Comparison of ENCODE assay signal across 16 mouse cellular contexts in the genomic region with DNA sequence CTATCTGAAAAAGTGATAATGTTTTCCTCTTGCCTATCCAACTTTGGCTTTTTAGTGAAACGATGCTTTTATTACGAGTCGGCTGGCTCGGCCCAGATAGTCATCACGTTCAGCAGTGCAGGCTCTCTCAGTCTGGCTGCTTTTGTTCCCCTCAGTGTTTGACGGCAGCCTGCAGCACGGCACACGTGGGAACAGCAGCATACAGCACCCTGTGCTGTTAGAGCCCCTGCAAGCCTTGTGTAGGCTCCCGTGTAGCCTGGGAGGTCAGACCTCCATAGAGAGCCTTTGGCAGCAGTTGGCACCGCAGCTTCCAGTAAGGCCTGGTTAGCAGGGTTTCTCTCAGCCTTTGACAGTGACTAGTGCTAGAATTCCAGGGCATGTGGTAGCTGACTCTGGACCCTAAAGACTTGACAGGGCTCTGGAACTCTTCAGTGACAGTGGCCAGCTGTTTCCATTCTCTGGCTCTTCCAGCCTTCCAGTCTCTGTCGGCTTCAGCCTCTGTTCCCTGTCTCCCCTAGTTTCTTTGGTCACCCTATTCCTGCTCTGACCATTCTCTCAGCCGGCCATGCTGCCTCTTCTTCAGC. TPM values are rescaled to one million over a fixed set of nuclear protein-coding genes. Genes with fewer than 3 reads are reported as not detected.
A peak's percentile ranks its signal among the peaks of the same experiment; 100 is the strongest.
DNase-seq lines count a peak whose midpoint lies in the region; ATAC-seq and TF ChIP-seq lines count a peak whose summit lies in the region.
"Had no signal": no experiment of that assay in that cellular context is flagged by ENCODE, and none has a peak within 500 bp of the region (broad histone marks: within the 10 kb centered on the region; RNA-seq: fewer than 3 reads in every experiment).

No protein-coding gene starts in this region.

- TF ChIP-seq CTCF in heart, postnatal 0 days (IDR thresholded peaks at IDR 0.05; ENCODE audit: low read depth), result no peak

- H3K27me3 ChIP-seq in hindbrain, embryonic 10.5 days (ENCODE audit: insufficient read depth, poor library complexity, severe bottlenecking), result no peaks in the 10 kb centered on the region
- H3K27me3 ChIP-seq in hindbrain, embryonic 11.5 days (ENCODE audit: control insufficient read depth, insufficient read depth, low read length), result no peaks in the 10 kb centered on the region
- no peaks in the 10 kb centered on the region for H3K27me3 ChIP-seq in heart, postnatal 0 days (ENCODE audit: control insufficient read depth, insufficient read depth, low read length)
- H3K27me3 ChIP-seq in stomach, embryonic 15.5 days (replicated peaks), result no peaks in the 10 kb centered on the region
- no peaks in the 10 kb centered on the region for H3K27me3 ChIP-seq in midbrain, embryonic 14.5 days (ENCODE audit: control insufficient read depth, insufficient read depth, low read length)
- no peaks in the 10 kb centered on the region for H3K27me3 ChIP-seq in midbrain, embryonic 11.5 days (ENCODE audit: control insufficient read depth, insufficient read depth, low read length)
- H3K27me3 ChIP-seq: embryonic facial prominence, embryonic 12.5 days; liver, embryonic 12.5 days; Patski had no signal

- WGBS in hindbrain, embryonic 10.5 days, result 84% methylated on average over 12 of the region's 12 CpGs
- WGBS in hindbrain, embryonic 11.5 days, result 87% methylated on average over 12 of the region's 12 CpGs
- 38% methylated on average over 12 of the region's 12 CpGs for WGBS in heart, postnatal 0 days
- 47% methylated on average over 12 of the region's 12 CpGs for WGBS in stomach, embryonic 15.5 days
- 80% methylated on average over 12 of the region's 12 CpGs for WGBS in midbrain, embryonic 14.5 days
- WGBS in midbrain, embryonic 11.5 days, result 84% methylated on average over 12 of the region's 12 CpGs

- no peak overlapping the region for H3K4me2 ChIP-seq in hindbrain, embryonic 11.5 days (replicated peaks; ENCODE audit: low read depth, low read length)
- H3K4me2 ChIP-seq in heart, postnatal 0 days (ENCODE audit: low read depth, low read length), result no peak overlapping the region
- H3K4me2 ChIP-seq in stomach, embryonic 15.5 days, result no peak overlapping the region
- no peak overlapping the region for H3K4me2 ChIP-seq in midbrain, embryonic 14.5 days (ENCODE audit: low read length)
- no peak overlapping the region for H3K4me2 ChIP-seq in midbrain, embryonic 11.5 days
- H3K4me2 ChIP-seq: embryonic facial prominence, embryonic 12.5 days; liver, embryonic 12.5 days had no signal

- H3K9ac ChIP-seq in hindbrain, embryonic 11.5 days (ENCODE audit: low read depth, low read length), result no peak overlapping the region
- no peak overlapping the region for H3K9ac ChIP-seq in heart, postnatal 0 days (replicated peaks; ENCODE audit: low read depth, low read length)
- H3K9ac ChIP-seq in stomach, embryonic 15.5 days, result no peak overlapping the region
- no peak overlapping the region for H3K9ac ChIP-seq in midbrain, embryonic 14.5 days (replicated peaks; ENCODE audit: low read length)
- H3K9ac ChIP-seq in midbrain, embryonic 11.5 days (ENCODE audit: low read length), result no peak overlapping the region
- H3K9ac ChIP-seq: embryonic facial prominence, embryonic 12.5 days; liver, embryonic 12.5 days had no signal

- ATAC-seq in hindbrain, embryonic 11.5 days (ENCODE audit: low FRiP score), result no peak
- peak; percentile 29 for ATAC-seq in heart, postnatal 0 days (ENCODE audit: insufficient read depth, low read depth)
- no peak; the same call in 1 of the 2 replicates for ATAC-seq in stomach, embryonic 15.5 days (ENCODE audit: insufficient read depth, low FRiP score, low read depth)
- no peak for ATAC-seq in midbrain, embryonic 14.5 days (ENCODE audit: low FRiP score, low TSS enrichment)
- no peak for ATAC-seq in midbrain, embryonic 11.5 days (ENCODE audit: low FRiP score)
- ATAC-seq: hindbrain, postnatal 0 days; liver, embryonic 12.5 days; midbrain, embryonic 16.5 days; Patski had no signal

- no peak for DNase-seq in hindbrain, embryonic 10.5 days (ENCODE audit: low spot score)
- no peak for DNase-seq in hindbrain, embryonic 11.5 days (ENCODE audit: low spot score)
- no peak for DNase-seq in heart, postnatal 0 days (ENCODE audit: low spot score)
- DNase-seq in kidney, postnatal 10 days, result peak; percentile 76
- DNase-seq in midbrain, embryonic 14.5 days, result no peak
- no peak for DNase-seq in gastrocnemius, postnatal 36 days
- no peak for DNase-seq in midbrain, embryonic 11.5 days (ENCODE audit: low spot score, missing footprints)
- DNase-seq: adrenal gland, postnatal 14 days; cerebellum, adult 11-12 months had no signal

- no peaks in the 10 kb centered on the region for H3K9me3 ChIP-seq in hindbrain, embryonic 10.5 days
- H3K9me3 ChIP-seq in hindbrain, embryonic 11.5 days (ENCODE audit: control insufficient read depth, low read length), result no peaks in the 10 kb centered on the region
- no peaks in the 10 kb centered on the region for H3K9me3 ChIP-seq in heart, postnatal 0 days (replicated peaks; ENCODE audit: control insufficient read depth, low read length)
- H3K9me3 ChIP-seq in stomach, embryonic 15.5 days, result no peaks in the 10 kb centered on the region
- no peaks in the 10 kb centered on the region for H3K9me3 ChIP-seq in midbrain, embryonic 14.5 days (ENCODE audit: control insufficient read depth, low read length)
- H3K9me3 ChIP-seq in midbrain, embryonic 11.5 days (ENCODE audit: control insufficient read depth, low read length), result no peaks in the 10 kb centered on the region
- H3K9me3 ChIP-seq: embryonic facial prominence, embryonic 12.5 days; liver, embryonic 12.5 days had no signal

- H3K27ac ChIP-seq in hindbrain, embryonic 10.5 days, result peak overlapping the region; percentile 45; the same call in 1 of the 2 replicates
- no peak overlapping the region for H3K27ac ChIP-seq in hindbrain, embryonic 11.5 days (ENCODE audit: low read depth, low read length)
- H3K27ac ChIP-seq in heart, postnatal 0 days (ENCODE audit: low read depth), result no peak overlapping the region
- peak overlapping the region; percentile 50; the same call in 1 of the 2 replicates for H3K27ac ChIP-seq in stomach, embryonic 15.5 days
- H3K27ac ChIP-seq in midbrain, embryonic 14.5 days (replicated peaks; ENCODE audit: low read depth, low read length), result no peak overlapping the region
- H3K27ac ChIP-seq in midbrain, embryonic 11.5 days (ENCODE audit: low read depth, low read length), result no peak overlapping the region
- H3K27ac ChIP-seq: embryonic facial prominence, embryonic 12.5 days; hindbrain, postnatal 0 days; liver, embryonic 12.5 days had no signal

- H3K4me1 ChIP-seq in hindbrain, embryonic 10.5 days (replicated peaks), result peaks cover 15% of the 10 kb centered on the region
- no peaks in the 10 kb centered on the region for H3K4me1 ChIP-seq in hindbrain, embryonic 11.5 days (replicated peaks; ENCODE audit: control insufficient read depth, insufficient read depth, low read length)
- H3K4me1 ChIP-seq in heart, postnatal 0 days (ENCODE audit: control insufficient read depth, insufficient read depth), result peaks cover 8% of the 10 kb centered on the region
- H3K4me1 ChIP-seq in stomach, embryonic 15.5 days, result 0 out of 2 replicates have a peak, but pooled peaks cover 4% of the 10 kb centered on the region
- H3K4me1 ChIP-seq in midbrain, embryonic 14.5 days (ENCODE audit: control insufficient read depth, insufficient read depth, low read length), result 0 out of 2 replicates have a peak, but pooled peaks cover 2% of the 10 kb centered on the region
- peaks cover 2% of the 10 kb centered on the region; the same call in 1 of the 2 replicates for H3K4me1 ChIP-seq in midbrain, embryonic 11.5 days (ENCODE audit: control insufficient read depth, insufficient read depth, low read length)
- H3K4me1 ChIP-seq: embryonic facial prominence, embryonic 12.5 days; liver, embryonic 12.5 days had no signal

- H3K4me3 ChIP-seq in hindbrain, embryonic 10.5 days, result no peak overlapping the region
- H3K4me3 ChIP-seq in hindbrain, embryonic 11.5 days (ENCODE audit: low read depth, low read length), result no peak overlapping the region
- H3K4me3 ChIP-seq in heart, postnatal 0 days (ENCODE audit: low read depth, low read length), result no peak overlapping the region
- no peak overlapping the region for H3K4me3 ChIP-seq in stomach, embryonic 15.5 days (replicated peaks)
- no peak overlapping the region for H3K4me3 ChIP-seq in midbrain, embryonic 14.5 days (replicated peaks; ENCODE audit: low read depth, low read length)
- H3K4me3 ChIP-seq in midbrain, embryonic 11.5 days (ENCODE audit: low read depth, low read length), result no peak overlapping the region
- H3K4me3 ChIP-seq: embryonic facial prominence, embryonic 12.5 days; liver, embryonic 12.5 days had no signal

- intact Hi-C loops in gastrocnemius, postnatal 36 days (cut with DNase I), result no loop called here

- H3K36me3 ChIP-seq in hindbrain, embryonic 10.5 days, result no peaks in the 10 kb centered on the region
- no peaks in the 10 kb centered on the region for H3K36me3 ChIP-seq in hindbrain, embryonic 11.5 days (ENCODE audit: control insufficient read depth, insufficient read depth, low read length)
- H3K36me3 ChIP-seq in heart, postnatal 0 days (replicated peaks; ENCODE audit: control insufficient read depth, insufficient read depth, low read length), result no peaks in the 10 kb centered on the region
- H3K36me3 ChIP-seq in stomach, embryonic 15.5 days, result no peaks in the 10 kb centered on the region
- no peaks in the 10 kb centered on the region for H3K36me3 ChIP-seq in midbrain, embryonic 14.5 days (ENCODE audit: control insufficient read depth, insufficient read depth, low read length)
- H3K36me3 ChIP-seq in midbrain, embryonic 11.5 days (ENCODE audit: control insufficient read depth, insufficient read depth, low read length), result no peaks in the 10 kb centered on the region
- H3K36me3 ChIP-seq: embryonic facial prominence, embryonic 12.5 days; liver, embryonic 12.5 days had no signal

- TF ChIP-seq EP300 in heart, postnatal 0 days (IDR thresholded peaks at IDR 0.05; ENCODE audit: low read depth), result no peak

RNA-seq across cellular contexts. Expression of a gene that starts 15.1 kb away (rescaled TPM):
- polyA plus RNA-seq in hindbrain, embryonic 10.5 days (2016; fragmentation: Nextera tagmentation; extraction: Ambion mirVana), result 1.0 and 1.5 TPM in 2 replicates
- 0.63 and 1.9 TPM in 2 replicates for polyA plus RNA-seq in hindbrain, embryonic 11.5 days (2014; fragmentation: Nextera tagmentation; extraction: Ambion mirVana)
- total RNA-seq in heart, postnatal 0 days (2014; rRNA removed; ENCODE audit: low replicate concordance), result 2.6 TPM in 1 of 2 replicates, not detected in the other
- polyA plus RNA-seq in heart, postnatal 0 days (2015; fragmentation: Nextera tagmentation; extraction: Ambion mirVana), result 0.19 and 0.34 TPM in 2 replicates
- 0.30 and 0.70 TPM in 2 replicates for polyA plus RNA-seq in stomach, embryonic 15.5 days (2015; fragmentation: Nextera tagmentation; extraction: Ambion mirVana)
- polyA plus RNA-seq in midbrain, embryonic 14.5 days (2014; fragmentation: Nextera tagmentation; extraction: Ambion mirVana), result 0.51 and 0.83 TPM in 2 replicates
- under 1 TPM in 1 of 2 experiments, not detected in 1; 0.03 TPM for total RNA-seq in gastrocnemius, postnatal 36 days (2021)
- polyA plus RNA-seq in midbrain, embryonic 11.5 days (2014; fragmentation: Nextera tagmentation; extraction: Ambion mirVana), result 0.78 and 1.7 TPM in 2 replicates
- total RNA-seq: neutrophil, adult 5-6 weeks had no signal

Comparison
In these comparisons a context has a peak if more than half of its experiments do, and no peak if none do; other contexts are left out.
1. H3K27ac ChIP-seq: peak in hindbrain, embryonic 10.5 days (single experiment) and stomach, embryonic 15.5 days (single experiment); none in hindbrain, embryonic 11.5 days (single experiment), heart, postnatal 0 days (single experiment), midbrain, embryonic 14.5 days (single experiment) and midbrain, embryonic 11.5 days (single experiment).